Mouse (Mus musculus): ENCODE results near the gene Cxcr3. TPM values are rescaled to one million over a fixed set of nuclear protein-coding genes. Genes with fewer than 3 reads are reported as not detected.

Gene Cxcr3
- 4.1 and 5.2 TPM in 2 replicates for polyA plus RNA-seq (2012; rRNA removed)

DNA sequence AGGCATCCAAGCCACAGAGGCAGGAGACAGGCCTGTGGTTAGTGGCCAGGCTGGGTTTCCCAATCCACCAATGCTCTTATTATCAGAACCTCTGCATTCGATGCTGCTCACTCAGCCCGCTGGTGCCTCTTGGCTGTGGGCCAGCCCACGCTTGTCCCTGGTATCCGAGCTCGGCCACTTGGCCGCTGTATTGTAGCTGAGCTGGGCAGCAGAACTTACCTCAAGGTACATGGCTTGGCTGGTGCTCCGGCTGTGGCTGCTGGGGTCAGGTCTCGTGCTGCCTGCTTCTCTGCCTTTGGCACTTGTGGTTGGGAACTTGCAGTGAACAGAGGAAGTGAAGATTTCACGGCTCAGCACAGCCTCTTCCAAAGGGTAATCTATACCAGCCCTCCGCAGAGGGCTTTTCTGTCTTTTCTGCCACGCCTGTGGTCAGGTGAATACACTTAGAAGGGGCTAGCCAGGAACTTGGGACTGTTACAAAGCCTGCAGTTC lies at the start of gene Cxcr3:
Gene Cxcr3, minus strand, starts transcription at position 442 of the 492 bp plus-strand sequence.
- Histone ChIP-seq H3K4me1 (ENCODE audit: control insufficient read depth, insufficient read depth, low read length) (no peaks in the 10 kb centered on the region), H3K4me3 (replicated peaks; ENCODE audit: extremely low read depth, low read depth, low read length) (no peak within 1 kb of the TSS)
- no peak for TF ChIP-seq CTCF (IDR thresholded peaks at IDR 0.05; ENCODE audit: insufficient read depth, low read length)
- TF ChIP-seq POLR2A (IDR thresholded peaks at IDR 0.05; ENCODE audit: borderline replicate concordance, extremely low read depth, low read depth, low read length): no peak
- 51% methylated on average over 11 of the region's 11 CpGs for WGBS
- DNase-seq: peak; percentile 23

DNA sequence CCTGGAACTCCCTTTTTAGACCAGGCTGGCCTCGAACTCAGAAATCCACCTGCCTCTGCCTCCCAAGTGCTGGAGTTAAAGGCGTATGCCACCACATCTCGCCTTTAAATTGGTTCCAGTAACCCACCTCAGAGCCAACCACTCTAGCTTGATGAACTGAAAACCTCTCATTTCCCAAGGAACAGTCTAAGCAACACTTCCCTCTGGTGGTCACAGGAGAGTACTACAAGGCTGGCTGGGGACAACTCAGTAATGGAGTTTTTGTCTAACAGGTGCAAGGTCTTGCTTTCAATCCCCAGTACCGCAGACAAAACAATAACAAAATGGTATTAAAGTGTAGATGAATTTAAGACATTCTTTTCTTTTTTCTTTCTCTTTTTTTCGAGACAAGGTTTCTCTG lies 38.0 kb upstream of the Cxcr3 start:
- H3K4me1 ChIP-seq (ENCODE audit: control insufficient read depth, insufficient read depth, low read length): no peaks in the 10 kb centered on the region; the same call in 1 of the 2 replicates
- WGBS: 40% methylated on average over 5 of the region's 5 CpGs
- H3K4me3 ChIP-seq (replicated peaks; ENCODE audit: extremely low read depth, low read depth, low read length): no peak overlapping the region
- DNase-seq: peak; percentile 35
- TF ChIP-seq POLR2A (IDR thresholded peaks at IDR 0.05; ENCODE audit: borderline replicate concordance, extremely low read depth, low read depth, low read length) (no peak), CTCF (IDR thresholded peaks at IDR 0.05; ENCODE audit: insufficient read depth, low read length) (peak; percentile 37; the same call in 1 of the 2 replicates)

DNA sequence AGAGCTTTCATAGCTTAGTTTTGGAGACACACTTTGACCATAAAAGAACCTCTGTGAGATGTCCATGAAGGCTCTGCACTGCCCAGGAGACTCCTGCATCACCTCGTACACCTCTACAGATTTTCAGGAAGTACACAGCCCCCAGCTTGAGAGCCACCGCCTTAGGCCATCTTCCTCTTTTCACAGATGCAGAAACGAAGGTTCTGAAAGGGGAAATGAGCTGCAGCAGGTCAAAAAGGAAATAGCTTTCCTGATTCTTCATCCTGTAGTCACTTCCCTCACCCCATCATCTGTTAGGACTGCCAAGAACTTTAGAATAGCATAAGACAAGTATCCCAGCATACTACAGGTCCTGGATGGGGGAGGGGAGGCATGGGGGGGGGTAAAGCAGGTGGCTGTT lies 36.2 kb upstream of the Cxcr3 start:
- DNase-seq: no peak
- Histone ChIP-seq H3K4me1 (ENCODE audit: control insufficient read depth, insufficient read depth, low read length) (no peaks in the 10 kb centered on the region; the same call in 1 of the 2 replicates), H3K4me3 (replicated peaks; ENCODE audit: extremely low read depth, low read depth, low read length) (no peak overlapping the region)
- TF ChIP-seq CTCF (IDR thresholded peaks at IDR 0.05; ENCODE audit: insufficient read depth, low read length): no peak
- WGBS: 52% methylated on average over 3 of the region's 3 CpGs

DNA sequence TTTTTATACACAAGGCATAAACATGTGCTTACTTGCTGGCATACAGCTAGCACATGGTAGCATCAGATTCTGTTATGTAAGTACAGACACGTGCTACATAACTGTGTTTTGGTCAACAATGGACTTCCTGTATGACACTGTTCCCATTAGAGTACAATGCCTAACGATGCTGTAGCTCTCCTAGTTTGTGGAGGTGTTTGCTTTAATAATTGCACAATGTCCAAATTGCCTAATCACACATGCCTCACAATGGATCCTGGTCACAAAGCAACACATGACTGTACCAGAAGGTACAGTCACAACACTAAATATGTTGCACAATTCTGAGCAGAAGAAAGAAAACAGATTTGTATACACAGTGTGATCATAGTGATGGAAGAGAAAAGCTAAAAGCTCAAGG lies 35.4 kb upstream of the Cxcr3 start:
- Histone ChIP-seq H3K4me3 (replicated peaks; ENCODE audit: extremely low read depth, low read depth, low read length) (no peak overlapping the region), H3K4me1 (ENCODE audit: control insufficient read depth, insufficient read depth, low read length) (no peaks in the 10 kb centered on the region; the same call in 1 of the 2 replicates)
- no peak for TF ChIP-seq CTCF (IDR thresholded peaks at IDR 0.05; ENCODE audit: insufficient read depth, low read length)
- no peak for TF ChIP-seq POLR2A (IDR thresholded peaks at IDR 0.05; ENCODE audit: borderline replicate concordance, extremely low read depth, low read depth, low read length)
- WGBS: 31% methylated on average over 2 of the region's 2 CpGs
- DNase-seq: no peak

DNA sequence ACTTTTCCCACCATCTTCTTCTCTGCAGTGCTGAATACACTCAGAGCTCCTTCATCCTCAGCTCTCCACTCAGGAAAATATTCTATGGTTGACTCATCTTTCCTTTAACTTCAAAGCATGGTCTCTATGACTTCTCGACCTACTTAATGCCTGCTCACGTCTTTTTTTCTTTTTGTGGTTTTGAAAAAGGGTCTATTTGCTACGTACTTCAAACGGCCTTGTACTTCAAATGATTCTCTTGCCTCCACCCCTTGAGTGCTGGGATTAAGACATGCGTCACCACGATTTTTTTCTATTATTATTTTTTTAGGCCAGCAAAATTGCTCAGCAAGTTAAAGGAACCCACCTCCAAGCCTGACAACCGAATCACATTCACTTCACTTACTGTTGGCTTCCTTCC lies 33.2 kb upstream of the Cxcr3 start:
- TF ChIP-seq CTCF (IDR thresholded peaks at IDR 0.05; ENCODE audit: insufficient read depth, low read length) (no peak), POLR2A (IDR thresholded peaks at IDR 0.05; ENCODE audit: borderline replicate concordance, extremely low read depth, low read depth, low read length) (no peak)
- H3K4me1 ChIP-seq (ENCODE audit: control insufficient read depth, insufficient read depth, low read length): no peaks in the 10 kb centered on the region; the same call in 1 of the 2 replicates
- no peak overlapping the region for H3K4me3 ChIP-seq (replicated peaks; ENCODE audit: extremely low read depth, low read depth, low read length)
- WGBS: 51% methylated on average over 7 of the region's 7 CpGs
- no peak for DNase-seq

DNA sequence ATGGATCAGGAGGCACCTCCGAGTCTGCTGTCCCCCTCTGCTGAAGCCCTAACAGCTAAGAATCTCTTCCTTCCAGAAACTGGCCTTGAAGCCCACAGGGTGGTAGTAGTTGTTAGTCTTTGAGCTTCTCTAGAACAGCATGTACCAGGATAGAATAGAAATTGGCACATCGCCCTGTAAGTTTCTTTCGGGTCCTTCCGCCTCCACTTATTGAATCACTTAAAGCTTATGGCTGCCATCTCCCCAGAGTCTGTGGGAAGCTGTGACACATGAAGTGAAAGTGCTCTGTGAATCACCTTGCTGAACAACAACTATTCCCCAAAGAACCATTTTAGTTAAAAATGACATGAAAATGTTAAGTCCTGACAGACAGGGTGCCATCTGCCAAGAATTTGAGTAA lies 31.0 kb upstream of the Cxcr3 start:
- WGBS: 67% methylated on average over 4 of the region's 4 CpGs
- no peak for DNase-seq
- H3K4me3 ChIP-seq (replicated peaks; ENCODE audit: extremely low read depth, low read depth, low read length): no peak overlapping the region
- H3K4me1 ChIP-seq (ENCODE audit: control insufficient read depth, insufficient read depth, low read length): no peaks in the 10 kb centered on the region; the same call in 1 of the 2 replicates
- no peak for TF ChIP-seq CTCF (IDR thresholded peaks at IDR 0.05; ENCODE audit: insufficient read depth, low read length)
- no peak for TF ChIP-seq POLR2A (IDR thresholded peaks at IDR 0.05; ENCODE audit: borderline replicate concordance, extremely low read depth, low read depth, low read length)

DNA sequence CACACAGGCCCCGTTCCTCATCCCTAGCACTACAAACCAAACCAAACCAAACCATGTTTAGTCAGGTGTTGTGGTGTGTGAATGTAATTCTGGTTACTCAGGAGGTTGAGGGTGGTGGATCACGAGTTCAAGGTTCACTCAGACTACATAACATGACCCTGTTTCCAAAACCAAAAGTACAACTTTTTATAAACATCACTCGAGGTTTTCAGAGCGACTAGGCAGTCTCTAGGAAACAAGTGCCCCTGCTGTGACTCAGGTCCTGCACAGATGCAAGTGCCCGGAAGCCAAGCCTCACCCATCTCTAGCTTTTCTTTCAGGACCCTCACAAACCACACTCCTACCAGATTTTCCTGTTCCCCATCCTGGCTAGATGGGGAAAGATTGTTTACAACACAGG lies 30.6 kb upstream of the Cxcr3 start:
- no peak for TF ChIP-seq POLR2A (IDR thresholded peaks at IDR 0.05; ENCODE audit: borderline replicate concordance, extremely low read depth, low read depth, low read length)
- no peak for TF ChIP-seq CTCF (IDR thresholded peaks at IDR 0.05; ENCODE audit: insufficient read depth, low read length)
- 67% methylated on average over 5 of the region's 5 CpGs for WGBS
- H3K4me1 ChIP-seq (ENCODE audit: control insufficient read depth, insufficient read depth, low read length): no peaks in the 10 kb centered on the region; the same call in 1 of the 2 replicates
- no peak overlapping the region for H3K4me3 ChIP-seq (replicated peaks; ENCODE audit: extremely low read depth, low read depth, low read length)
- no peak for DNase-seq

DNA sequence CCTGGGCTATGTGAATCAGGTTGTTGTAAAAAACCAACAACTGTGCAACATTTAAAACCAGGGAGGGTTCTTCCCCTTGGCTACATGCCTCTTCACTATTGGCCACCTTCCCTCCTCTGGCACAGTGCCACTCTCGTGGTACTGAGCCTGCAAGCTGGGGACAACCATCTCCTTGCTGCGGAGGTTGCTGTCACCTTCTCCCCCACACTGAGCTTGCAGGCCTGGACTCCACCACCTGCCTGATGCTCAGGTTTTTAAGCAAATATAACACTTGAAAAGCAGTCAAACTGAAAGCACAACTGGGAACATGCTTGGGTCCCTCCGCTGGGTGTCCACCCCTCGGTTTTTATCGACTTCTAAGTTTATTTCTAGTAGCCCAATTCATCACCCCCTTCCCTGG lies 20.4 kb upstream of the Cxcr3 start:
- H3K4me3 ChIP-seq (replicated peaks; ENCODE audit: extremely low read depth, low read depth, low read length): no peak overlapping the region
- no peak for DNase-seq
- TF ChIP-seq CTCF (IDR thresholded peaks at IDR 0.05; ENCODE audit: insufficient read depth, low read length): no peak
- no peak for TF ChIP-seq POLR2A (IDR thresholded peaks at IDR 0.05; ENCODE audit: borderline replicate concordance, extremely low read depth, low read depth, low read length)
- H3K4me1 ChIP-seq (ENCODE audit: control insufficient read depth, insufficient read depth, low read length): 0 out of 2 replicates have a peak, but pooled peaks cover 3% of the 10 kb centered on the region
- 62% methylated on average over 5 of the region's 5 CpGs for WGBS

DNA sequence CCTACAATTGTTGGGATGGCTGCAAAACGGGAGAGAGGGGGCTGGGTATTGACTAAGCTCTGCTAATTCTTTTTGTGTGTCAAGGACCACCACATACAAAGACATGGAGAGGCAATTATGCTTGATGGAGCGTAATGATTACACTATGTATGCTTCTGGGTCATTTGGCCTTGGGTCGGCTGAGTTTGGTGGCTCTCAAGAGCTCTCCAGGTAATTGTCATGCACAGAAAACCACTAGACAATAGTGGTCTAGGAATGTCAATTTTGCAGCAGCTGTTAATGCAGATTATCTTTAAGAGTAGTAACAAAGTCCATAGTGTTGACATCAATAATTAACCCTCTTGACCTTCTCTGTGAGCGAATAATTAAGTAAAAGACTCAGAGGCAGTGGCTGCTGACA lies 16.1 kb upstream of the Cxcr3 start:
- WGBS: 72% methylated on average over 4 of the region's 4 CpGs
- no peak for DNase-seq

DNA sequence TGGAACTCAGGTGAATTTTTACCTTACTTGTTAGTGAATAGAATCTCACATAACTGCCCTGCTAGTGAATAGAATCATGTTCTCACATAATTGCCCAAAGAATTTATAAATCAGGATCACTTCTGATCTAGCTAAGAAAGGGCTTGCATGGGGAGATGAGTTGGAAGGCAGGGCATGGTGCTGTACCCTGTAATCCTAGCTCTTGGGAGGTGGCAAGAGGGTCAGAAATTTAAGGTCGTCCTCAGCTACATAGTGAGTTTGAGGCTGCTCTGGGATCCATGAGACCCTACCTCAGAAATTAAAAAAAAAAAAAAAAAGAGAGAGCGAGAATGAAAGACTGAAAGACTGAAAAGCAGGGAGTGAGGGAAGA lies 7.0 kb upstream of the Cxcr3 start:
- DNase-seq: no peak
- no peak overlapping the region for H3K4me3 ChIP-seq (replicated peaks; ENCODE audit: extremely low read depth, low read depth, low read length)
- 79% methylated on average over 2 of the region's 2 CpGs for WGBS
- H3K4me1 ChIP-seq (ENCODE audit: control insufficient read depth, insufficient read depth, low read length): no peaks in the 10 kb centered on the region
- TF ChIP-seq POLR2A (IDR thresholded peaks at IDR 0.05; ENCODE audit: borderline replicate concordance, extremely low read depth, low read depth, low read length) (no peak), CTCF (IDR thresholded peaks at IDR 0.05; ENCODE audit: insufficient read depth, low read length) (no peak)

More for the DNA sequence above, 16.1 kb upstream of the Cxcr3 start:
- TF ChIP-seq CTCF (IDR thresholded peaks at IDR 0.05; ENCODE audit: insufficient read depth, low read length) (no peak), POLR2A (IDR thresholded peaks at IDR 0.05; ENCODE audit: borderline replicate concordance, extremely low read depth, low read depth, low read length) (no peak)
- Histone ChIP-seq H3K4me1 (ENCODE audit: control insufficient read depth, insufficient read depth, low read length) (0 out of 2 replicates have a peak, but pooled peaks cover 3% of the 10 kb centered on the region), H3K4me3 (replicated peaks; ENCODE audit: extremely low read depth, low read depth, low read length) (no peak overlapping the region)

Data from lung, adult 2 months (tissue).